Mouse (Mus musculus) lung, postnatal 4 days (tissue): ENCODE measurements around the gene Ndufaf4.
"Not testable (repeated sequence)": the region's sequence is repeated elsewhere in the genome, so short reads cannot be mapped to it uniquely, and the experiment has no call there.

Experiments
- DNase-seq, 2 experiments: peaks; one replicate each; pipeline ENCODE4 v3.0.0; 2021

Ndufaf4 gene

GRCm38 (mm10) chr4:24897851-24898515, at the start of gene Ndufaf4:
Gene Ndufaf4 (plus strand): TSS chr4:24898083.
- peak; percentile 95 to 98 for DNase-seq

DNA sequence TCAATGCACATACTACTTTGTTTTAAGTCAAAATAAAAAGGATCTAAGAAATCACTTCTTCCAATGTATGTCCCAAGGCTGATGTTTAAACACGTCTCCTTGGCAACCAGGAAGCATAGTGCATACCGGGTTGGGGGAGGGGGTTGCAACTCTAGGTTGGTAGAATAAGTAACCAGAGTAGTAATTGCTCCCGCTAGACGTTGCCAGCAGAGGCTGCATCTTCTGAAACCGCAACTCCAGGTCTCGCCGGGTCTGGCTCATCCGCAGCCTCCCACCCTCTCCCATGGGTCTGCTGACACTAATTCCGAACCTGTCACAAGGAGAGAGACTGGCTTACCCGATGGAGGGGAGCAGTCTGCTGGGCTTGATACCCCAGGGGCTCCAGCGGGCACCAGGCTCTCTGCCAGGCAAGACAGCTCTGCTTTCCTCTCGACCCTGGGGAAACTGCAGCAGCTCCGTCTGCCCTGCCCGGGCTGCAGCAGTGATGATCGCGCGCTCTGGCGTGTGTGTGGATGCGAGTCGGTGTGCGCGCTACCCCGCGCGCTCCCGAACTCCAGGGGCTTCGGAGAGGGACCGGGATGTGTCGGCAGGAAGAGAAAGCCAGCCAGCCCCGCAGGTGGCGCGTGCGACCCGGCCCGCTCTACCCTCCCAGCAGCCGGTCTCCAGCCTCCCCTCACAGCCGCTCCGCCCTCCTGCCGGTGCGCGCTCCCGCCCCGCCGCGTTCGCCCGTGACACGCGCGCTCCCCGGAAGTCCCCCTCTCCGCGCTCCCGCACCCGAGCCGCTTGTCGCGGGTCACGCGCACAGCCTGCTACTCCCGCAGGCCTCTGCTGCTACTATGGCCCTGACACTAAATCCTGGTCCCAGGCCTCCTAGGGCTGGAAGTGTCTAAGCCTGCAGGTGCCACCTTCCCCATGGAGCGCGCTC, 47.2 kb upstream of the Ndufaf4 start, which contains the start of gene Klhl32:
TSS of gene Klhl32 (minus strand) at position 724 of the 925 bp plus-strand sequence.
- peak; percentile 64 to 73 for DNase-seq

GRCm38 (mm10) chr4:24865691-24866090, 32.2 kb upstream of the Ndufaf4 start:
- DNase-seq, result no peak

- no peak for DNase-seq
These were observed 28.7 kb upstream of the Ndufaf4 start for GRCm38 (mm10) chr4:24869230-24869629.

DNA sequence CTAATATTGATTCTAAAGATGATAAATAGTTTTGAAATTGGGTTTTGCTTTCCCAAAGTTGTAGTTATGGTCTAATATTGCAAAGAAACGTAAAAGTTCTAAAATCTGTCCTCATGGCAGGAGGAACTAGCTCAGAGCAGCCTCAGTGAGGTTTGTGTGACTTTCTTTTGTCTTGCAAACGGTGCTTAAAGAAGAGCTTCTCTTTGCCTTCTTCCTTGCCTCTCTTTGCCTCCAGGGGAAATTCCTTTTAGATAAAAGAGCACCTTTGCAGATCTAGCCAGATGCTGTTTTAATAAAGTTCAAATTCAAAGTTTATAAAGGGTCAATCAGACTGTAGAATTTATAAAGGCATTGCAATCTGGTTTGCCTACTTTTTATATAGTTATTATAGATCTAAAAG, 8.5 kb upstream of the Ndufaf4 start:
- DNase-seq, result not testable (repeated sequence)

DNA sequence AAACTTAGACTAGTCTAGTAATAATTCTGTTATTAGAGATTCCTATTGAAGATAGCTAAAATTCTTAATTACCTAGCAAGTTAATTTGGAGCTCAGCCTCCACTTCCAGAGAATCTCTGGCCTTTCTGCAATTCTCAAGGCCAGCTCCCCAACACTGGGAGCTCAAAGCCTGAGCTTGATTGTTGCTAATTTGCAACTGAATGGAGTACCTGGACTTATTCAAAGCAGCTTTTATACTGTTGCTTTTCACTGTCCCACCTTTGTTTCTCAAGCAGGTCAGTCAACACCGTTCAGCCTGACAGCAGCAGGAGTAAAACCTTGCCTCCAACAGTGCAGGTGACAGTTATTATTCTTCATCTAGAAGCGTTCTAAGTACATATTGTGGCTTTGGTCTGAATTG, 5.6 kb upstream of the Ndufaf4 start:
- DNase-seq, result not testable (repeated sequence)

DNA sequence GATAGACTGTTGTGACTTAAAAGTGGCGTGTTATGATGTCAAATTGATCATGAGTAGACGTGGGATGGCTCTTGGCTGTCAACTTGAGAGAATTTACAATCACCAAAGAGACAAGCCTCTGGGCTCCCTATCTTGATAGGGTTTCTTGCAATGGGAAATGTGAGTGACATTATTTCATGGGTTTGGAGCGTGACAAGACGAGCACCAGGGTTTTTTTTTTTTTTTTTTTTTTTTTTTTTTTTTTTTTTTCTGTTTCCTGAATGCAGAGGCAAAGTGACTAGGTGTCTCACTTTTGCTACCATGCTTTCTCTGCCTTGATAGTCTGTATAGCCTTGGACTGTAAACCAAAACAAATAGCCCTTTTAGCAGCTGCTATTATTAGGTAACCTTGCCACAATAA, 3.3 kb upstream of the Ndufaf4 start:
- no peak for DNase-seq

- peak in 1 of 2 experiments; percentile 8 for DNase-seq
These were observed 1.1 kb upstream of the Ndufaf4 start for GRCm38 (mm10) chr4:24896829-24897228.

DNA sequence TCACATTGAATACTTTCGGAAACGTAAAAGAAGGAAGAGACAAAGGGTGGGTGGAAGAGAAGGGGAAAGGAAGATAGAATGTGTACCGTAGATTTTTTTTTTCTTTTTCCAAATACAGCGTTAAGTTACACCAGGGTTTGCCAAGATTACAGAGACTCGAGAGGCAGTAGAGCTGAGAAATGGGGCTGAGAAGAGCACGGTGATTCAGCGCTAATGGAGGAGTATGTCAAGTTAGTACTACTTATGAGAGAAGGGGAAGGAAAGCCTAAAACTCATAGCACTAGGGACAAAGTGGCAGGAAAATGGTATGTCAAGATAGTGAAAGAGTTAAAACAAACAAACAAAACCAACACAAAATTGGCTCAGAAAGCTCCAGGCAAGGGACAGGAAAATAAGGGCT, 532 bp upstream of the Ndufaf4 start:
- no peak for DNase-seq

GRCm38 (mm10) chr4:24898636-24899035, 753 bp downstream of the Ndufaf4 start:
- DNase-seq, result no peak

- no peak for DNase-seq
These were observed 1.3 kb downstream of the Ndufaf4 start for GRCm38 (mm10) chr4:24899146-24899545.

GRCm38 (mm10) chr4:24907745-24908144, 9.9 kb downstream of the Ndufaf4 start:
- DNase-seq, result no peak

DNA sequence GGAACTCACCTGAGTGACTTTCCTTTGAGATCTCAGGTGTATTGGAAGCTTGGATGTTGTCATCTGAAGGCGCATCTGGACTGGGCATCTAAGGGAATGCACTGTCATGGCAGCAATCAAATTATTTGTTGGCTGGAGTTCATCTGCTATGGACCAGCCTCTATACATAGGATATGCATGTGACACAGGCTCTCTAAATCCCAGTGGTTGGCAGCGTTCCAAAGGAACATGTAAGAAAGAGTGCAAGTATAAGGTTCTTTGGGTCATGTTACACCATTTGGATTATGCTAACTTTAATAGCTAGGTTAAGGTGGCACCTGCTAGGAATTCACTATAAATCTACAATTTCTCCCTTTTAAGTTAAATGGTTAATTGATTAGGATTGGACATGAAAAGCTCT, 17.7 kb downstream of the Ndufaf4 start:
- DNase-seq, result no peak

- DNase-seq, result no peak
These were observed 22.2 kb downstream of the Ndufaf4 start for GRCm38 (mm10) chr4:24920006-24920577.

DNA sequence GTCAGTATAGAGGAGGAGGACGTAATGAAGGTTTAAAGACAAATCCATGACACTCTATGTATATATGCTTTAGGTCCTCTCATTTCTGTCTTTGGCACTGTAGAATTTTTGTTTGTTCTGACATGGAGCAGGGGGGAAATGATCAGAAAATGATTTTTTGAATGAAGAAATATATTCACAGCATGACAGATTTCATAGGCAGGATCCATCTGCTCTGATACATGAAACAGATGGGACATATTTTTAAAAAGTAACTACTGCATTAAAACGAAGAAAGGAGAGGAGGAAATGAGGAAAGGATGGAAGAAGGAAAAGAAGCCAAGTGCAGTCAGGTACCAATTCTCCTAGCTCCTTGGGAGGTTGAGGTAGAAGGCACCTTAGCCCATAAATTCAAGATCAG, 26.8 kb downstream of the Ndufaf4 start:
- no peak for DNase-seq

DNA sequence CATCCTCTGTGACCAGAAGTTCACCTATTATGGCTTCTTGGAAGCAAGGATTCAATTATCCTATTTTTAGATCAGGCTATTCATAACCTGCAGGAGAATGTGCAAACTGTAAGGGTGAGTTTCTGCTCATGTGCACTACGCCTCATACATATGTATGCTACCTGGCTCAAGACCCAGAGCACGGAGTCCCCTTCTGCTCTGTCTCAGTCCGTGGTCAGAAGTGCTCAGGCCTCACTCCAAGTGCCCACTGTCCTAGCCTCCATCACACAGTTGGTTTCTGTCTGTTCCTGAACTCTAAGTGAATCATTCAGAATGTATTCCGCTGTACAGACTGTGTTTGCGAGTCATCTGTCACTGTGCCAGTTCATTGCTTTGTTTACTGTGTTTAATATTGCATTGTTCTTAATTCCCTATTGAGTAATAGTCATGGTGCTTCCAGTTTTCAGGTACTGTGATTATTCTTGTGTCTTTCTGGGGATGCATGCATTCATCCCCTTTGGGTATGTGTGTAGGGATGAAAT, 30.4 kb downstream of the Ndufaf4 start:
- no peak for DNase-seq

GRCm38 (mm10) chr4:24928926-24929325, 31.0 kb downstream of the Ndufaf4 start:
- no peak for DNase-seq

GRCm38 (mm10) chr4:24942728-24943424, 45.0 kb downstream of the Ndufaf4 start:
- no peak for DNase-seq
